Mouse (Mus musculus) olfactory bulb, adult 2 months (tissue): ENCODE measurements around the gene Galnt2.

Experiments used
- CTCF ChIP-seq: fragments of 200-500 bp; IDR thresholded peaks from 2 replicates; pipeline ENCODE4 v1.5.1; 2012; ENCODE audit warnings: low read depth, mild to moderate bottlenecking, low read length, moderate library complexity; ENCODE audit not compliant: insufficient read depth
- POLR2A ChIP-seq: fragments of 200-500 bp; IDR thresholded peaks from 2 replicates; pipeline ENCODE4 v1.6.1; 2012; ENCODE audit warnings: mild to moderate bottlenecking, low read depth, low read length, moderate library complexity; ENCODE audit not compliant: insufficient read depth

DNA sequence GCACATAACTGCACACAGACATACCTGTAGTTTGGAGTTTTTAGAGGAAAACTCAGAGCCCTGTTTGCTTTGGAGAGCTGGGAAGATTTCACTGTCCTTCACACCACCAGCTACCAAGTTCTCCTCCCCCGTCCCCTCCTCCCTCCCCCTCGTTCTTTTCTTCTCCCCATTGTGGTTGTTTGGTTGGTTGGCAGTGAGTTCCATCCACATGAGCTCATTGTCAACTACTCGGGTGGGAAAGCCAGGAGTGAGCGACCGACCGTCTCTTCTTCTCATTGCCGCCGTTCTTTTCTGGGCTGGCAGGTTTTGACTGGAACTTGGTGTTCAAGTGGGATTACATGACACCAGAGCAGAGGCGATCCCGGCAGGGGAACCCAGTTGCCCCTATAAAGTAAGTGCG is 100.5 kb downstream of the Galnt2 start:
- TF ChIP-seq CTCF (no peak), POLR2A (no peak)
